Mouse (Mus musculus): ENCODE results near the gene Sdc1. TPM values are rescaled to one million over a fixed set of nuclear protein-coding genes. Genes with fewer than 3 reads are reported as not detected.

Sdc1 gene
- 10 to 100 TPM; 16.0 to 19.5 TPM for total RNA-seq (2023)

DNA sequence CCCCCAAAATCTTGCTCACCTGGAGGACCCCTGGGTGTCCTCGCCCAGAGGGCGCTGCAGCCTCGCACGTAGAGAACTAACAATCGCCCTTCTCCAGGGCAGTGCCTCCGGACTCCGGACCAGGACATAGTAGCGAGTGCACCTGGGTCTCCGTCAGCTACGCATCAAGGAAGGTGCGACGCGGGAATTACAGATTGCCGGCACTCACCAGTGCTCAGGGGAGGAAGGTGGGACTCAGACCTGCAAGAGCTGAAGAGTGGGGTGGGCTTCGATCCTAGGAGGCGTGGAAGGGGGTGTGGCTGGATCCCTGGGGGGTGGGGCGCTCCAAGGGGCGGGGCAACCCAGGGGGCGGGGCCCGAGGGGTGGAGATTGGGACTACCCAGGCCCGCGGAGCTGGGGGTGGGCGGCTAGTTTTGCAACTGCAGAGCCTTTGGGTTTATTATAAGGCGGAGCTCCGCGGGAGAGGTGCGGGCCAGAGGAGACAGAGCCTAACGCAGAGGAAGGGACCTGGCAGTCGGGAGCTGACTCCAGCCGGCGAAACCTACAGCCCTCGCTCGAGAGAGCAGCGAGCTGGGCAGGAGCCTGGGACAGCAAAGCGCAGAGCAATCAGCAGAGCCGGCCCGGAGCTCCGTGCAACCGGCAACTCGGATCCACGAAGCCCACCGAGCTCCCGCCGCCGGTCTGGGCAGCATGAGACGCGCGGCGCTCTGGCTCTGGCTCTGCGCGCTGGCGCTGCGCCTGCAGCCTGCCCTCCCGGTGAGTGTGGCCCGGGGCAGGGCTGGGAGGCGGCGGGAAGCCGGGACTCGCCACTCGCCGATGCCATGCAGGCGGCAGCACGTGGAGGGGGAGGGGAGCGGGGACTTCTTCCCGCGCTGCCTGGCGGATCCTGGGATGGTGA, at the start of gene Sdc1:
TSS of gene Sdc1 (plus strand) at position 378 of the 898 bp plus-strand sequence.

Other genes with a start within 250 kb of the Sdc1 start
- gene Slc7a15, start 172.3 kb upstream of the Sdc1 start, total RNA-seq (2023), result not detected
- 100 to 1,000 TPM; 269 to 295 TPM for gene Pum2, start 97.2 kb upstream of the Sdc1 start, total RNA-seq (2023)
- gene Laptm4a, start 150.3 kb downstream of the Sdc1 start, total RNA-seq (2023), result 10 to 100 TPM; 99.0 to 99.7 TPM
- not detected for gene Matn3, start 176.6 kb downstream of the Sdc1 start, total RNA-seq (2023)
- 1 to 10 TPM; 1.2 to 2.8 TPM for gene Wdr35, start 202.6 kb downstream of the Sdc1 start, total RNA-seq (2023)